ENCODE assay signal across 8 mouse cellular contexts in genomic region chr6:37440491-37441250, GRCm38 (mm10). TPM values are rescaled to one million over a fixed set of nuclear protein-coding genes. Genes with fewer than 3 reads are reported as not detected.
DNase-seq lines count a peak whose midpoint lies in the region; ATAC-seq lines count a peak whose summit lies in the region.

No protein-coding gene starts in this region.

- H3K4me1 ChIP-seq in forebrain, embryonic 14.5 days (ENCODE audit: control insufficient read depth, insufficient read depth, low read length) = 0 out of 2 replicates have a peak, but pooled peaks cover 3% of the 10 kb centered on the region
- H3K4me1 ChIP-seq in intestine, embryonic 14.5 days (replicated peaks; ENCODE audit: control insufficient read depth, insufficient read depth, low read length) = peaks cover 34% of the 10 kb centered on the region
- peaks cover 47% of the 10 kb centered on the region for H3K4me1 ChIP-seq in lung, embryonic 15.5 days
- H3K4me1 ChIP-seq in stomach, embryonic 16.5 days (ENCODE audit: control insufficient read depth, insufficient read depth, low read length) = peaks cover 36% of the 10 kb centered on the region

- ATAC-seq in forebrain, embryonic 14.5 days = no peak
- no peak for ATAC-seq in intestine, embryonic 14.5 days (replicated peaks; ENCODE audit: low FRiP score, low TSS enrichment, low read depth)
- no peak for ATAC-seq in lung, embryonic 15.5 days (ENCODE audit: borderline replicate concordance, extremely low read depth, low FRiP score, low TSS enrichment)
- ATAC-seq in stomach, embryonic 16.5 days (ENCODE audit: insufficient read depth, low FRiP score) = no peak

- H3K36me3 ChIP-seq in forebrain, embryonic 14.5 days (ENCODE audit: control insufficient read depth, insufficient read depth, low read length) = no peaks in the 10 kb centered on the region
- H3K36me3 ChIP-seq in intestine, embryonic 14.5 days (ENCODE audit: control insufficient read depth, insufficient read depth, low read length) = peaks cover 3% of the 10 kb centered on the region; the same call in 1 of the 2 replicates
- no peaks in the 10 kb centered on the region for H3K36me3 ChIP-seq in lung, embryonic 15.5 days
- 0 out of 2 replicates have a peak, but pooled peaks cover 5% of the 10 kb centered on the region for H3K36me3 ChIP-seq in stomach, embryonic 16.5 days (ENCODE audit: control insufficient read depth, insufficient read depth, low read length)

- peak; percentile 72 for DNase-seq in 3T3-L1 (ENCODE audit: low read depth, low spot score)
- DNase-seq in NIH3T3 (ENCODE audit: low read depth) = peak; percentile 66
- DNase-seq in forebrain, embryonic 14.5 days (ENCODE audit: low spot score) = peak; percentile 14
- no peak for DNase-seq in intestine, embryonic 14.5 days (ENCODE audit: low spot score)
- no peak for DNase-seq in ovary, postnatal 14 days (ENCODE audit: low spot score)
- DNase-seq in frontal cortex, adult 2 months (ENCODE audit: extremely low spot score in 1 of 2, low spot score in 1 of 2) = no peak

- no peaks in the 10 kb centered on the region for H3K9me3 ChIP-seq in forebrain, embryonic 14.5 days (replicated peaks; ENCODE audit: control insufficient read depth, low read length)
- H3K9me3 ChIP-seq in intestine, embryonic 14.5 days (ENCODE audit: control insufficient read depth, low read length) = no peaks in the 10 kb centered on the region
- H3K9me3 ChIP-seq in lung, embryonic 15.5 days = no peaks in the 10 kb centered on the region
- H3K9me3 ChIP-seq in stomach, embryonic 16.5 days (replicated peaks; ENCODE audit: control insufficient read depth, low read length) = no peaks in the 10 kb centered on the region

- H3K4me3 ChIP-seq in forebrain, embryonic 14.5 days (ENCODE audit: low read depth, low read length) = peak overlapping the region; percentile 78
- peak overlapping the region; percentile 91 for H3K4me3 ChIP-seq in intestine, embryonic 14.5 days (ENCODE audit: low read depth, low read length)
- peak overlapping the region; percentile 75 for H3K4me3 ChIP-seq in lung, embryonic 15.5 days
- peak overlapping the region; percentile 85 for H3K4me3 ChIP-seq in stomach, embryonic 16.5 days (replicated peaks; ENCODE audit: low read length)

- peak overlapping the region; percentile 69 for H3K9ac ChIP-seq in forebrain, embryonic 14.5 days (ENCODE audit: low read length)
- peak overlapping the region; percentile 89 for H3K9ac ChIP-seq in intestine, embryonic 14.5 days (ENCODE audit: low read length)
- H3K9ac ChIP-seq in lung, embryonic 15.5 days = peak overlapping the region; percentile 93
- H3K9ac ChIP-seq in stomach, embryonic 16.5 days (ENCODE audit: low read length) = peak overlapping the region; percentile 88

- no peak overlapping the region for H3K27ac ChIP-seq in forebrain, embryonic 14.5 days (ENCODE audit: low read depth, low read length)
- H3K27ac ChIP-seq in intestine, embryonic 14.5 days (ENCODE audit: low read depth) = peak overlapping the region; percentile 91
- H3K27ac ChIP-seq in lung, embryonic 15.5 days = peak overlapping the region; percentile 90
- peak overlapping the region; percentile 88 for H3K27ac ChIP-seq in stomach, embryonic 16.5 days (ENCODE audit: low read length)

- 16% methylated on average over 12 of the region's 12 CpGs for WGBS in forebrain, embryonic 14.5 days
- 4% methylated on average over 12 of the region's 12 CpGs for WGBS in intestine, embryonic 14.5 days
- WGBS in lung, embryonic 15.5 days = 4% methylated on average over 12 of the region's 12 CpGs
- WGBS in stomach, embryonic 16.5 days = 9% methylated on average over 12 of the region's 12 CpGs

- H3K27me3 ChIP-seq in forebrain, embryonic 14.5 days (replicated peaks; ENCODE audit: control insufficient read depth, insufficient read depth, low read length) = no peaks in the 10 kb centered on the region
- H3K27me3 ChIP-seq in intestine, embryonic 14.5 days (replicated peaks; ENCODE audit: control insufficient read depth, insufficient read depth, low read length) = no peaks in the 10 kb centered on the region
- no peaks in the 10 kb centered on the region for H3K27me3 ChIP-seq in lung, embryonic 15.5 days
- no peaks in the 10 kb centered on the region for H3K27me3 ChIP-seq in stomach, embryonic 16.5 days (ENCODE audit: control insufficient read depth, insufficient read depth, low read length)

- peak overlapping the region; percentile 62 for H3K4me2 ChIP-seq in forebrain, embryonic 14.5 days (ENCODE audit: low read length)
- H3K4me2 ChIP-seq in intestine, embryonic 14.5 days (ENCODE audit: low read length) = peak overlapping the region; percentile 67
- H3K4me2 ChIP-seq in lung, embryonic 15.5 days = peak overlapping the region; percentile 87
- peak overlapping the region; percentile 72 for H3K4me2 ChIP-seq in stomach, embryonic 16.5 days (ENCODE audit: low read depth, low read length)

RNA-seq across cellular contexts. Expression of gene Creb3l2, which starts 1.3 kb away (rescaled TPM):
- 2.4 and 2.9 TPM in 2 replicates for polyA plus RNA-seq in forebrain, embryonic 14.5 days (2014; fragmentation: Nextera tagmentation; extraction: Ambion mirVana)
- polyA plus RNA-seq in intestine, embryonic 14.5 days (2014; fragmentation: Nextera tagmentation; extraction: Ambion mirVana) = 22.9 and 23.9 TPM in 2 replicates
- polyA plus RNA-seq in lung, embryonic 15.5 days (2015; fragmentation: Nextera tagmentation; extraction: Ambion mirVana) = 27.8 and 28.0 TPM in 2 replicates
- polyA plus RNA-seq in stomach, embryonic 16.5 days (2015; fragmentation: Nextera tagmentation; extraction: Ambion mirVana) = 18.6 and 20.3 TPM in 2 replicates
- polyA plus RNA-seq in frontal cortex, adult 2 months (2012; rRNA removed) = 5.6 and 5.7 TPM in 2 replicates

Comparison
In these comparisons a context has a peak if more than half of its experiments do, and no peak if none do; other contexts are left out.
1. DNase-seq: peak in 3T3-L1 (single experiment), NIH3T3 (single experiment) and forebrain, embryonic 14.5 days (single experiment); none in intestine, embryonic 14.5 days (single experiment), ovary, postnatal 14 days (single experiment) and frontal cortex, adult 2 months (0 of 2).
2. Peak in every context shown above with its lines, with median percentiles within 50 percentile points of each other: H3K4me2 ChIP-seq, H3K4me3 ChIP-seq and H3K9ac ChIP-seq.